Mouse (Mus musculus): ENCODE measurements at regions not wholly inside any gene's neighbourhood (a gene's known extent, or its start where the extent isn't known, plus 50 kb on each side); places are given as distances from the start of the nearest gene placed in this dataset.
"Not testable (repeated sequence)": the region's sequence is repeated elsewhere in the genome, so short reads cannot be mapped to it uniquely, and the experiment has no call there.

- peak in 1 of 2 experiments; percentile 37 for DNase-seq (ENCODE audit: low spot score in 2 of 2)
Observed at GRCm38 (mm10) chr1:113550172-113550571, 1685.5 kb upstream of the Dsel start.

- no peak for DNase-seq (ENCODE audit: low spot score in 2 of 2)
Observed at GRCm38 (mm10) chr1:113539981-113540380, 1675.3 kb upstream of the Dsel start.

- no peak for DNase-seq (ENCODE audit: low spot score in 2 of 2)
Observed at GRCm38 (mm10) chr1:113530553-113530952, 1665.8 kb upstream of the Dsel start.

- no peak for DNase-seq (ENCODE audit: low spot score in 2 of 2)
Observed at GRCm38 (mm10) chr1:113495987-113496386, 1631.3 kb upstream of the Dsel start.

- no peak for DNase-seq (ENCODE audit: low spot score in 2 of 2)
Observed at GRCm38 (mm10) chr1:113490243-113491003, 1625.7 kb upstream of the Dsel start.

- DNase-seq (ENCODE audit: low spot score in 2 of 2) = no peak
Observed at GRCm38 (mm10) chr1:113456538-113457273, 1592.0 kb upstream of the Dsel start.

- DNase-seq (ENCODE audit: low spot score in 2 of 2) = peak; percentile 71 to 88
Observed at GRCm38 (mm10) chr1:113433701-113434100, 1569.0 kb upstream of the Dsel start.

GRCm38 (mm10) chr1:113431266-113431665 is 1566.5 kb upstream of the Dsel start:
- peak in 1 of 2 experiments; percentile 53 for DNase-seq (ENCODE audit: low spot score in 2 of 2)

- peak in 1 of 2 experiments; percentile 7 for DNase-seq (ENCODE audit: low spot score in 2 of 2)
Observed at GRCm38 (mm10) chr1:113412858-113413257, 1548.1 kb upstream of the Dsel start.

- peak in 1 of 2 experiments; percentile 64 for DNase-seq (ENCODE audit: low spot score in 2 of 2)
Observed at GRCm38 (mm10) chr1:113395267-113395824, 1530.6 kb upstream of the Dsel start.

- DNase-seq (ENCODE audit: low spot score in 2 of 2) = not testable (repeated sequence)
Observed at GRCm38 (mm10) chr1:113394326-113394725, 1529.6 kb upstream of the Dsel start.

- DNase-seq (ENCODE audit: low spot score in 2 of 2) = peak in 1 of 2 experiments; percentile 23
Observed at GRCm38 (mm10) chr1:113392962-113393361, 1528.2 kb upstream of the Dsel start.

GRCm38 (mm10) chr1:113389920-113390319 is 1525.2 kb upstream of the Dsel start:
- DNase-seq (ENCODE audit: low spot score in 2 of 2) = no peak

GRCm38 (mm10) chr1:113384888-113385430 is 1520.2 kb upstream of the Dsel start:
- DNase-seq (ENCODE audit: low spot score in 2 of 2) = no peak

GRCm38 (mm10) chr1:113383717-113384116 is 1519.0 kb upstream of the Dsel start:
- DNase-seq (ENCODE audit: low spot score in 2 of 2) = no peak

- no peak for DNase-seq (ENCODE audit: low spot score in 2 of 2)
Observed at GRCm38 (mm10) chr1:113372679-113373078, 1508.0 kb upstream of the Dsel start.

GRCm38 (mm10) chr1:113358242-113358641 is 1493.5 kb upstream of the Dsel start:
- DNase-seq (ENCODE audit: low spot score in 2 of 2) = no peak

- peak in 1 of 2 experiments; percentile 20 for DNase-seq (ENCODE audit: low spot score in 2 of 2)
Observed at GRCm38 (mm10) chr1:113308037-113308436, 1443.3 kb upstream of the Dsel start.

GRCm38 (mm10) chr1:113297807-113298206 is 1433.1 kb upstream of the Dsel start:
- peak; percentile 3 to 47 for DNase-seq (ENCODE audit: low spot score in 2 of 2)

GRCm38 (mm10) chr1:113288242-113288641 is 1423.5 kb upstream of the Dsel start:
- DNase-seq (ENCODE audit: low spot score in 2 of 2) = no peak

- DNase-seq (ENCODE audit: low spot score in 2 of 2) = no peak
Observed at GRCm38 (mm10) chr1:113284122-113284521, 1419.4 kb upstream of the Dsel start.

GRCm38 (mm10) chr1:113259421-113259820 is 1394.7 kb upstream of the Dsel start:
- no peak for DNase-seq (ENCODE audit: low spot score in 2 of 2)

Data from layer of hippocampus, adult 18-20 months (tissue).